In the genomic region with DNA sequence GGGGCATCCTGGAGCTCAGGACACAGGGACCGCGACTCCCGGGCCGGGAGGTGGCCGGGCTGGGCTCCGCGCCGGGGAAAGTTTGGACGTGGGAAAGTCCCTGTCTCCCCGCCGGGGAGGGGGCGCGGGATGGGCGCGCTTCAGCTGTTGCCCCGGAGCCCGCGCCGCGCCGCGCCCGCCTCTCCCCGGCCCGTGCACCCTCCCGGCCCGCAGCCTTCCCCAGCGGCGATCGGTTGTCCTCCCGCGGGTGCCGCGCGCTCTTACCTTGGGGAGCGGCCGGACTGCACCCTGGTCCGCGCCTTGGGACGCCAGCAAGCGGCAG, we compare ENCODE assay signal across 8 mouse cellular contexts. TPM values are rescaled to one million over a fixed set of nuclear protein-coding genes. Genes with fewer than 3 reads are reported as not detected.
A peak's percentile ranks its signal among the peaks of the same experiment; 100 is the strongest.
DNase-seq lines count a peak whose midpoint lies in the region; ATAC-seq and TF ChIP-seq lines count a peak whose summit lies in the region.

No protein-coding gene starts in this region.

- H3K4me2 ChIP-seq in forebrain, embryonic 15.5 days (replicated peaks) = peak overlapping the region; percentile 90
- peak overlapping the region; percentile 60 for H3K4me2 ChIP-seq in liver, embryonic 15.5 days

- H3K27me3 ChIP-seq in heart, embryonic 10.5 days (ENCODE audit: insufficient read depth, poor library complexity, severe bottlenecking) = peaks cover 100% of the 10 kb centered on the region
- peaks cover 94% of the 10 kb centered on the region for H3K27me3 ChIP-seq in E14TG2a.4 (ENCODE audit: insufficient read depth, low read length)
- peaks cover 39% of the 10 kb centered on the region; the same call in 1 of the 2 replicates for H3K27me3 ChIP-seq in forebrain, embryonic 15.5 days
- H3K27me3 ChIP-seq in liver, embryonic 15.5 days = peaks cover 96% of the 10 kb centered on the region

- H3K27ac ChIP-seq in heart, embryonic 10.5 days = peak overlapping the region; percentile 70
- peak overlapping the region; percentile 66 for H3K27ac ChIP-seq in forebrain, embryonic 15.5 days (replicated peaks)
- no peak overlapping the region for H3K27ac ChIP-seq in liver, embryonic 15.5 days (replicated peaks)

- peaks cover 31% of the 10 kb centered on the region for H3K4me1 ChIP-seq in heart, embryonic 10.5 days
- peaks cover 15% of the 10 kb centered on the region for H3K4me1 ChIP-seq in E14TG2a.4 (replicated peaks; ENCODE audit: low read depth, low read length)
- H3K4me1 ChIP-seq in forebrain, embryonic 15.5 days = peaks cover 31% of the 10 kb centered on the region
- H3K4me1 ChIP-seq in liver, embryonic 15.5 days (replicated peaks) = no peaks in the 10 kb centered on the region; the same call in 1 of the 2 replicates

- peak overlapping the region; percentile 71 for H3K9ac ChIP-seq in forebrain, embryonic 15.5 days (replicated peaks)
- no peak overlapping the region for H3K9ac ChIP-seq in liver, embryonic 15.5 days

- WGBS in heart, embryonic 10.5 days = 0% methylated on average over 36 of the region's 41 CpGs
- WGBS in forebrain, embryonic 15.5 days = 0% methylated on average over 28 of the region's 41 CpGs
- 3% methylated on average over 40 of the region's 41 CpGs for WGBS in liver, embryonic 15.5 days (ENCODE audit: insufficient replicate concordance)

- H3K9me3 ChIP-seq in heart, embryonic 10.5 days = no peaks in the 10 kb centered on the region
- no peaks in the 10 kb centered on the region for H3K9me3 ChIP-seq in E14TG2a.4 (ENCODE audit: low read length)
- H3K9me3 ChIP-seq in forebrain, embryonic 15.5 days = no peaks in the 10 kb centered on the region
- no peaks in the 10 kb centered on the region for H3K9me3 ChIP-seq in liver, embryonic 15.5 days (replicated peaks)

- TF ChIP-seq CTCF in E14TG2a.4 (conservative IDR thresholded peaks at IDR 0.05; ENCODE audit: low read length) = no peak

- peak overlapping the region; percentile 71 for H3K4me3 ChIP-seq in heart, embryonic 10.5 days
- H3K4me3 ChIP-seq in E14TG2a.4 (replicated peaks; ENCODE audit: low read length) = peak overlapping the region; percentile 81
- peak overlapping the region; percentile 60 for H3K4me3 ChIP-seq in forebrain, embryonic 15.5 days
- peak overlapping the region; percentile 41 for H3K4me3 ChIP-seq in liver, embryonic 15.5 days (replicated peaks)

- H3K36me3 ChIP-seq in heart, embryonic 10.5 days = no peaks in the 10 kb centered on the region
- H3K36me3 ChIP-seq in E14TG2a.4 (ENCODE audit: insufficient read depth, low read length) = no peaks in the 10 kb centered on the region
- H3K36me3 ChIP-seq in forebrain, embryonic 15.5 days = no peaks in the 10 kb centered on the region
- H3K36me3 ChIP-seq in liver, embryonic 15.5 days (replicated peaks) = no peaks in the 10 kb centered on the region

- peak; percentile 56 for ATAC-seq in forebrain, embryonic 15.5 days (replicated peaks)
- ATAC-seq in liver, embryonic 15.5 days (ENCODE audit: insufficient read depth) = no peak

- no peak for DNase-seq in heart, embryonic 10.5 days (ENCODE audit: low spot score)
- DNase-seq in heart, adult 11 months = no peak
- no peak for DNase-seq in adrenal gland, postnatal 4 days (ENCODE audit: low spot score in 2 of 2)
- no peak for DNase-seq in layer of hippocampus, adult 8-10 months (ENCODE audit: low spot score in 2 of 2)
- no peak for DNase-seq in ovary, postnatal 14 days (ENCODE audit: low spot score)

RNA-seq across cellular contexts. Expression of a gene that starts 0.4 kb away (rescaled TPM):
- 0.04 and 0.12 TPM in 2 replicates for polyA plus RNA-seq in heart, embryonic 10.5 days (2016; fragmentation: Nextera tagmentation; extraction: Ambion mirVana)
- polyA plus RNA-seq in forebrain, embryonic 15.5 days (2015; fragmentation: Nextera tagmentation; extraction: Ambion mirVana) = 6.0 and 6.1 TPM in 2 replicates
- not detected in 2 replicates for polyA plus RNA-seq in liver, embryonic 15.5 days (2015; fragmentation: Nextera tagmentation; extraction: Ambion mirVana)
- 1 to 10 TPM; 1.4 to 1.7 TPM for total RNA-seq in adrenal gland, postnatal 4 days (2021)
- 10 to 100 TPM; 17.8 to 19.7 (median 18.2) TPM for total RNA-seq in layer of hippocampus, adult 8-10 months (2022)

RNA-seq across cellular contexts. Expression of a gene that starts 53.4 kb away (rescaled TPM):
- 57.3 and 61.9 TPM in 2 replicates for polyA plus RNA-seq in heart, embryonic 10.5 days (2016; fragmentation: Nextera tagmentation; extraction: Ambion mirVana)
- polyA plus RNA-seq in forebrain, embryonic 15.5 days (2015; fragmentation: Nextera tagmentation; extraction: Ambion mirVana) = 61.4 and 68.7 TPM in 2 replicates
- polyA plus RNA-seq in liver, embryonic 15.5 days (2015; fragmentation: Nextera tagmentation; extraction: Ambion mirVana) = 39.1 and 47.7 TPM in 2 replicates
- total RNA-seq in adrenal gland, postnatal 4 days (2021) = 10 to 100 TPM; 48.2 to 48.7 TPM
- 10 to 100 TPM; 79.3 to 98.3 (median 92.3) TPM for total RNA-seq in layer of hippocampus, adult 8-10 months (2022)
